Mouse (Mus musculus): ENCODE results near the gene Kdm2a. TPM values are rescaled to one million over a fixed set of nuclear protein-coding genes. Genes with fewer than 3 reads are reported as not detected.

The Kdm2a gene
- 13.0 and 15.2 TPM in 2 replicates for polyA plus RNA-seq (2021; fragmentation: Nextera tagmentation)
- long read RNA-seq, experiment 1, partial matches to known transcripts, result 3 of 4 reads
- long read RNA-seq, experiment 1, other reads (novel, unspliced or antisense), result 1 of 4 reads
- long read RNA-seq, experiment 2, full-length matches to known transcripts, result 2 of 39 reads
- long read RNA-seq, experiment 2, partial matches to known transcripts, result 16 of 39 reads
- long read RNA-seq, experiment 2, other reads (novel, unspliced or antisense), result 21 of 39 reads

GRCm38 (mm10) chr19:4397798-4398629 is at the start of gene Kdm2a:
Kdm2a (minus strand) TSS chr19:4398285.

GRCm38 (mm10) chr19:4439161-4439801 is 41.2 kb upstream of the Kdm2a start, which contains the start of gene Rhod:
Rhod (minus strand) TSS chr19:4439432.

DNA sequence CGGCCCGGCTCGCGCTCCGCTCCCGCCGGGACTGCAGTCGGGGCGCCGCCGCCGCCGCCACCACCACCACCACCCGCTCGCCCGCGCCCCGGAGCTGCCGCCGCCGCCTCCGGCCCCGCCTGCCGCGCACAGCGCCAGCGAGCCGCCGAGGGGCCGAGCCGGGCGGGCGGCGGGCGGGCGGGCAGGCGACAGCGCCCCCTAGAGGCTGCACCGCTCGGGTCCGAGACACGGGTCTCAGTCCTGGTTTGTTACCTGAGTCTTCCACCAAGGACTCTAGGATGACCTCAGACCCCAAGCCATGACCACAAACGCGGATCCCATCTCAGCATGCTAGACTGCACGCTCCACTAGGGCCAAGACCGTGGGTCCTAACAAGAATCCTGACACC is 91.9 kb downstream of the Kdm2a start, which contains the start of gene Grk2:
Grk2 (minus strand) TSS at position 33 of the 388 bp plus-strand sequence.

GRCm38 (mm10) chr19:4282898-4283553 is 115.1 kb downstream of the Kdm2a start, which contains the start of gene Ankrd13d:
Ankrd13d (minus strand) TSS chr19:4283137.

DNA sequence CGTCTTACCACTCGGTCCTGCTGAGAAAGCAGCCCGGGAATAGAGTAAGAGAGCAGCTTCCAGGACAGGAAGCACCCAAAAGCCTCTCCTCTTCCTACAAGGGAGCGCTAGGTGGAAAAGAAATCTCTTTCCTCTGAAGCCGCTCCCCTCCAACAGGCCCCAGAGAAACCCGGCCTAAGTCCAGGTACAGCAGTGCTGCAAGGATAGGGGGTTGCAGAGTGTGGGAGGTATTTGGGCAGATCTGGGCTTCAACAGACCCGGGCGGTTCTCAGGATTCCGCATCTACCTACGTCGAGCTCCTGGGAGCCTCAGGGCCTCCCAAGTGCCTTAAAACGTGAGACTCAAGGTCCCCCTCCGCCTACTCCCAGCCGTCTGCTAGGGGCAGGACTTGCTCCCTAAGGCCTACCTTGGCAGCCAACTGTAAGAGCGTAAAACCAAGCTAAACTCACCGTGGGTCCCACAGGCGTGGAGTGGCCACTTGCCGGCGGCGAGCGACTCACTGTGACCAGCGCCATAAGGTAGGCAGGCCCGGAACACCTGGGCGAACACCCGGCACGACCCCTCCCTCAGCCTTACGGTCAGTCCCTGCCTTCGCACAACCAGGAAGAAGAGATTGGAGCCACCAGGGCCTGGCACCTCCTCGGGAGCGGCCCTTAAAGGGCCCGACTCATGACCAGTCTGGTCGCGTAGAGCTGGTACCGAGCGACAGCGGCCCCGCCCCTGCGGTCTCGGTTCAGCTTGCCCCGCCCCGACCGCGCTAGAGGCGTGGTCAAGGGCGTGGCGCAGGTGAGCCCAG is 129.3 kb downstream of the Kdm2a start, which contains the start of gene Ssh3:
Ssh3 (minus strand) TSS at position 615 of the 796 bp plus-strand sequence.

Other genes with a start within 250 kb of the Kdm2a start
- 101 and 105 TPM in 2 replicates for gene Coro1b, start 249.7 kb downstream of the Kdm2a start, polyA plus RNA-seq (2021; fragmentation: Nextera tagmentation)
- gene Ptprcap, start 244.7 kb downstream of the Kdm2a start, polyA plus RNA-seq (2021; fragmentation: Nextera tagmentation), result 1.2 and 2.0 TPM in 2 replicates
- gene Rps6kb2, start 234.9 kb downstream of the Kdm2a start, polyA plus RNA-seq (2021; fragmentation: Nextera tagmentation), result 7.5 and 9.5 TPM in 2 replicates
- gene Carns1, start 222.8 kb downstream of the Kdm2a start, polyA plus RNA-seq (2021; fragmentation: Nextera tagmentation), result 2.8 and 2.9 TPM in 2 replicates
- 0.19 TPM in 1 of 2 replicates, not detected in the other for gene Tbc1d10c, start 207.0 kb downstream of the Kdm2a start, polyA plus RNA-seq (2021; fragmentation: Nextera tagmentation)
- gene Ppp1ca, start 206.2 kb downstream of the Kdm2a start, polyA plus RNA-seq (2021; fragmentation: Nextera tagmentation), result 345 and 357 TPM in 2 replicates
- gene Rad9a, start 196.6 kb downstream of the Kdm2a start, polyA plus RNA-seq (2021; fragmentation: Nextera tagmentation), result 5.9 and 6.0 TPM in 2 replicates
- gene Clcf1, start 184.0 kb downstream of the Kdm2a start, polyA plus RNA-seq (2021; fragmentation: Nextera tagmentation), result 0.18 and 0.26 TPM in 2 replicates
- gene AC109138.7, start 183.9 kb downstream of the Kdm2a start, polyA plus RNA-seq (2021; fragmentation: Nextera tagmentation), result not detected in 2 replicates
- gene Pold4, start 166.4 kb downstream of the Kdm2a start, polyA plus RNA-seq (2021; fragmentation: Nextera tagmentation), result 27.9 and 28.1 TPM in 2 replicates
- 4.5 and 4.9 TPM in 2 replicates for gene Ssh3, start 129.1 kb downstream of the Kdm2a start, polyA plus RNA-seq (2021; fragmentation: Nextera tagmentation)
- 37.6 and 39.0 TPM in 2 replicates for gene Ankrd13d, start 115.1 kb downstream of the Kdm2a start, polyA plus RNA-seq (2021; fragmentation: Nextera tagmentation)
- gene Grk2, start 92.1 kb downstream of the Kdm2a start, polyA plus RNA-seq (2021; fragmentation: Nextera tagmentation), result 53.7 and 55.0 TPM in 2 replicates
- 0.80 and 2.6 TPM in 2 replicates for gene Rhod, start 41.1 kb upstream of the Kdm2a start, polyA plus RNA-seq (2021; fragmentation: Nextera tagmentation)
- gene Syt12, start 79.2 kb upstream of the Kdm2a start, polyA plus RNA-seq (2021; fragmentation: Nextera tagmentation), result 15.0 and 15.7 TPM in 2 replicates
- not detected in 2 replicates for gene 2010003K11Rik, start 100.3 kb upstream of the Kdm2a start, polyA plus RNA-seq (2021; fragmentation: Nextera tagmentation)
- 21.2 TPM in 2 replicates for gene Pcx, start 112.2 kb upstream of the Kdm2a start, polyA plus RNA-seq (2021; fragmentation: Nextera tagmentation)
- gene Lrfn4, start 217.4 kb upstream of the Kdm2a start, polyA plus RNA-seq (2021; fragmentation: Nextera tagmentation), result 1.8 and 2.0 TPM in 2 replicates
- 38.5 and 45.4 TPM in 2 replicates for gene Rce1, start 227.4 kb upstream of the Kdm2a start, polyA plus RNA-seq (2021; fragmentation: Nextera tagmentation)